Mouse (Mus musculus): Measurements from ENCODE around the gene Rpl18a. TPM values are rescaled to one million over a fixed set of nuclear protein-coding genes. Genes with fewer than 3 reads are reported as not detected.

The Rpl18a gene
- polyA plus RNA-seq, 1 experiment from 2014 or later: 2,490 TPM

- ATAC-seq (no peak), DNase-seq (no peak)
- H3K36me3 ChIP-seq (replicated peaks; ENCODE audit: insufficient read depth, low read length): peaks cover 5% of the 10 kb centered on the region; the same call in 1 of the 2 replicates
- peak overlapping the region; percentile 73 for H3K9ac ChIP-seq (replicated peaks)
- peak overlapping the region; percentile 62 for H3K4me3 ChIP-seq (ENCODE audit: low read depth, low read length)
- peak overlapping the region; percentile 98 for H3K4me2 ChIP-seq (ENCODE audit: low read depth, low read length)
- H3K27me3 ChIP-seq (ENCODE audit: insufficient read depth, low read length): no peaks in the 10 kb centered on the region
- 3% methylated on average over 31 of the region's 31 CpGs for WGBS (ENCODE audit: insufficient replicate concordance)
- H3K9me3 ChIP-seq (ENCODE audit: low read length): no peaks in the 10 kb centered on the region
- no peak for TF ChIP-seq CTCF (IDR thresholded peaks at IDR 0.05; ENCODE audit: low read depth)
- no peak for TF ChIP-seq EP300 (IDR thresholded peaks at IDR 0.05; ENCODE audit: low read depth)
- peaks cover 22% of the 10 kb centered on the region for H3K4me1 ChIP-seq (ENCODE audit: insufficient read depth)
- peak overlapping the region; percentile 58 for H3K27ac ChIP-seq (ENCODE audit: low read depth)
Measured at GRCm38 (mm10) chr8:70872643-70873363, 24.4 kb downstream of the Rpl18a start.

- TF ChIP-seq EP300 (IDR thresholded peaks at IDR 0.05; ENCODE audit: low read depth): no peak
- TF ChIP-seq CTCF (IDR thresholded peaks at IDR 0.05; ENCODE audit: low read depth): no peak
- Histone ChIP-seq H3K27me3 (ENCODE audit: insufficient read depth, low read length) (no peaks in the 10 kb centered on the region), H3K4me3 (ENCODE audit: low read depth, low read length) (no peak overlapping the region), H3K27ac (ENCODE audit: low read depth) (no peak overlapping the region), H3K9ac (replicated peaks) (no peak overlapping the region), H3K4me2 (ENCODE audit: low read depth, low read length) (no peak overlapping the region), H3K4me1 (ENCODE audit: insufficient read depth) (peaks cover 22% of the 10 kb centered on the region), H3K9me3 (ENCODE audit: low read length) (no peaks in the 10 kb centered on the region), H3K36me3 (replicated peaks; ENCODE audit: insufficient read depth, low read length) (peaks cover 7% of the 10 kb centered on the region; the same call in 1 of the 2 replicates)
- WGBS (ENCODE audit: insufficient replicate concordance): 75% methylated on average over 5 of the region's 5 CpGs
- ATAC-seq (no peak), DNase-seq (no peak)
Measured at GRCm38 (mm10) chr8:70871195-70871807, 25.9 kb downstream of the Rpl18a start.

GRCm38 (mm10) chr8:70869601-70870041, 27.6 kb downstream of the Rpl18a start:
- Histone ChIP-seq H3K9ac (replicated peaks) (no peak overlapping the region), H3K4me1 (ENCODE audit: insufficient read depth) (peaks cover 34% of the 10 kb centered on the region), H3K9me3 (ENCODE audit: low read length) (no peaks in the 10 kb centered on the region), H3K4me2 (ENCODE audit: low read depth, low read length) (no peak overlapping the region), H3K27ac (ENCODE audit: low read depth) (no peak overlapping the region), H3K27me3 (ENCODE audit: insufficient read depth, low read length) (peaks cover 7% of the 10 kb centered on the region), H3K36me3 (replicated peaks; ENCODE audit: insufficient read depth, low read length) (peaks cover 7% of the 10 kb centered on the region; the same call in 1 of the 2 replicates), H3K4me3 (ENCODE audit: low read depth, low read length) (no peak overlapping the region)
- DNase-seq (peak; percentile 82), ATAC-seq (no peak)
- WGBS (ENCODE audit: insufficient replicate concordance): 49% methylated on average over 16 of the region's 16 CpGs
- TF ChIP-seq EP300 (IDR thresholded peaks at IDR 0.05; ENCODE audit: low read depth) (no peak), CTCF (IDR thresholded peaks at IDR 0.05; ENCODE audit: low read depth) (peak; percentile 98)

- Histone ChIP-seq H3K27ac (ENCODE audit: low read depth) (no peak overlapping the region), H3K36me3 (replicated peaks; ENCODE audit: insufficient read depth, low read length) (peaks cover 7% of the 10 kb centered on the region; the same call in 1 of the 2 replicates), H3K9ac (replicated peaks) (no peak overlapping the region), H3K4me3 (ENCODE audit: low read depth, low read length) (no peak overlapping the region), H3K9me3 (ENCODE audit: low read length) (no peaks in the 10 kb centered on the region), H3K4me1 (ENCODE audit: insufficient read depth) (peaks cover 39% of the 10 kb centered on the region), H3K4me2 (ENCODE audit: low read depth, low read length) (peak overlapping the region; percentile 71), H3K27me3 (ENCODE audit: insufficient read depth, low read length) (peaks cover 11% of the 10 kb centered on the region)
- TF ChIP-seq CTCF (IDR thresholded peaks at IDR 0.05; ENCODE audit: low read depth) (no peak), EP300 (IDR thresholded peaks at IDR 0.05; ENCODE audit: low read depth) (no peak)
- DNase-seq: no peak
- WGBS (ENCODE audit: insufficient replicate concordance): 54% methylated on average over 5 of the region's 5 CpGs
- ATAC-seq: no peak
Measured at GRCm38 (mm10) chr8:70869199-70869571, 28.0 kb downstream of the Rpl18a start.

- H3K27ac ChIP-seq (ENCODE audit: low read depth): no peak overlapping the region
- peaks cover 7% of the 10 kb centered on the region; the same call in 1 of the 2 replicates for H3K36me3 ChIP-seq (replicated peaks; ENCODE audit: insufficient read depth, low read length)
- DNase-seq: peak; percentile 85
- TF ChIP-seq EP300 (IDR thresholded peaks at IDR 0.05; ENCODE audit: low read depth) (no peak), CTCF (IDR thresholded peaks at IDR 0.05; ENCODE audit: low read depth) (peak; percentile 47)
- ATAC-seq: 0 out of 2 replicates have a peak, but pooled peaks have one; percentile 9
- WGBS (ENCODE audit: insufficient replicate concordance): 32% methylated on average over 40 of the region's 40 CpGs
- H3K9ac ChIP-seq (replicated peaks): peak overlapping the region; percentile 33; the same call in 1 of the 2 replicates
- peak overlapping the region; percentile 71 for H3K4me2 ChIP-seq (ENCODE audit: low read depth, low read length)
- peaks cover 16% of the 10 kb centered on the region for H3K27me3 ChIP-seq (ENCODE audit: insufficient read depth, low read length)
- peaks cover 44% of the 10 kb centered on the region for H3K4me1 ChIP-seq (ENCODE audit: insufficient read depth)
- no peaks in the 10 kb centered on the region for H3K9me3 ChIP-seq (ENCODE audit: low read length)
- H3K4me3 ChIP-seq (ENCODE audit: low read depth, low read length): peak overlapping the region; percentile 29
Measured at GRCm38 (mm10) chr8:70868559-70869198, 28.5 kb downstream of the Rpl18a start.

GRCm38 (mm10) chr8:70866566-70866965, 30.6 kb downstream of the Rpl18a start:
- ATAC-seq (no peak), DNase-seq (no peak)
- Histone ChIP-seq H3K27ac (ENCODE audit: low read depth) (no peak overlapping the region), H3K4me1 (ENCODE audit: insufficient read depth) (peaks cover 48% of the 10 kb centered on the region), H3K27me3 (ENCODE audit: insufficient read depth, low read length) (peaks cover 37% of the 10 kb centered on the region), H3K9ac (replicated peaks) (no peak overlapping the region), H3K4me3 (ENCODE audit: low read depth, low read length) (no peak overlapping the region), H3K9me3 (ENCODE audit: low read length) (no peaks in the 10 kb centered on the region), H3K36me3 (replicated peaks; ENCODE audit: insufficient read depth, low read length) (peaks cover 7% of the 10 kb centered on the region; the same call in 1 of the 2 replicates), H3K4me2 (ENCODE audit: low read depth, low read length) (no peak overlapping the region)
- 81% methylated on average over 7 of the region's 7 CpGs for WGBS (ENCODE audit: insufficient replicate concordance)
- TF ChIP-seq EP300 (IDR thresholded peaks at IDR 0.05; ENCODE audit: low read depth) (no peak), CTCF (IDR thresholded peaks at IDR 0.05; ENCODE audit: low read depth) (no peak)

Data from liver, postnatal 0 days (tissue).